ENCODE assay signal across 8 mouse cellular contexts in the genomic region with DNA sequence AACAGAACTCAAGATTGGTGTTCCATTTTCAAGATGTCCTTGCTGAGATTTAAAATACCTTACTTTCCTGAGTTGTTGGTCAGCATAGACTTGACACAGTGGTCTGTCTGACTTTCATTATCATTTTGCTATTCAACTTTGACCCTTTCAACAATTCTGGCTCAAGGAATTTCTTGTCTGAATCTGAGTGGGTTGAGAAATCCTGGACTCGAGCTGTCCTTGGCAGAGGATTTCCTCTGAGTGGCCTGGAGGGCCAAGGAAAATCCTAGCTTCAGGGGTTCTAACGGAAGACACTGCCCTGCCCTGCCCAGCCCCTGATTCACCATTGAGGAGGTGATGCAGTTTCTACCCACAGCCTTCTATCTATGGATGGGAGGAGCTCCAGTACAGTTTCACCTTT. TPM values are rescaled to one million over a fixed set of nuclear protein-coding genes. Genes with fewer than 3 reads are reported as not detected.
DNase-seq lines count a peak whose midpoint lies in the region; ATAC-seq lines count a peak whose summit lies in the region.

No protein-coding gene starts in this region.

- no peak overlapping the region for H3K9ac ChIP-seq in kidney, embryonic 15.5 days
- H3K9ac ChIP-seq in heart, embryonic 13.5 days: peak overlapping the region; percentile 50; the same call in 1 of the 2 replicates

- no peaks in the 10 kb centered on the region for H3K9me3 ChIP-seq in kidney, embryonic 15.5 days (replicated peaks)
- H3K9me3 ChIP-seq in heart, embryonic 13.5 days: no peaks in the 10 kb centered on the region

- H3K27me3 ChIP-seq in kidney, embryonic 15.5 days: peaks cover 15% of the 10 kb centered on the region
- peaks cover 5% of the 10 kb centered on the region; the same call in 1 of the 2 replicates for H3K27me3 ChIP-seq in heart, embryonic 13.5 days (replicated peaks)

- no peak for DNase-seq in kidney, adult 11 months
- DNase-seq in lung, postnatal 25 days (ENCODE audit: low spot score): peak; percentile 43
- DNase-seq in right cerebral cortex, postnatal 4 days: no peak
- DNase-seq in frontal cortex, postnatal 36 days (ENCODE audit: low spot score in 2 of 2): no peak

- H3K4me3 ChIP-seq in kidney, embryonic 15.5 days (replicated peaks): peak overlapping the region; percentile 56; the same call in 1 of the 2 replicates
- H3K4me3 ChIP-seq in brown adipose tissue, adult 24 weeks (ENCODE audit: insufficient read depth, low read depth, low read length): peak overlapping the region; percentile 81
- peak overlapping the region; percentile 70 for H3K4me3 ChIP-seq in heart, embryonic 13.5 days

- WGBS in kidney, embryonic 15.5 days: 62% methylated on average over 2 of the region's 2 CpGs
- WGBS in heart, embryonic 13.5 days: 44% methylated on average over 2 of the region's 2 CpGs

- no peak for ATAC-seq in kidney, embryonic 15.5 days (replicated peaks; ENCODE audit: low FRiP score)
- ATAC-seq in heart, embryonic 13.5 days (ENCODE audit: extremely low read depth, insufficient number of reproducible peaks, low FRiP score, low TSS enrichment): no peak
- ATAC-seq in cerebellum, adult (ENCODE audit: insufficient number of reproducible peaks, low FRiP score, low TSS enrichment): no peak

- H3K36me3 ChIP-seq in kidney, embryonic 15.5 days: no peaks in the 10 kb centered on the region
- no peaks in the 10 kb centered on the region for H3K36me3 ChIP-seq in heart, embryonic 13.5 days

- no peak overlapping the region for H3K27ac ChIP-seq in kidney, embryonic 15.5 days
- H3K27ac ChIP-seq in brown adipose tissue, adult 24 weeks (replicated peaks; ENCODE audit: low read depth, low read length): peak overlapping the region; percentile 99
- H3K27ac ChIP-seq in heart, embryonic 13.5 days (replicated peaks): 0 out of 2 replicates have a peak overlapping the region, but pooled peaks have one; percentile 24

- H3K4me2 ChIP-seq in kidney, embryonic 15.5 days: peak overlapping the region; percentile 95
- H3K4me2 ChIP-seq in heart, embryonic 13.5 days: peak overlapping the region; percentile 97

- peaks cover 24% of the 10 kb centered on the region for H3K4me1 ChIP-seq in kidney, embryonic 15.5 days
- H3K4me1 ChIP-seq in brown adipose tissue, adult 24 weeks (ENCODE audit: control insufficient read depth, insufficient read depth, insufficient read length, low read length): 0 out of 2 replicates have a peak, but pooled peaks cover 3% of the 10 kb centered on the region
- peaks cover 14% of the 10 kb centered on the region for H3K4me1 ChIP-seq in heart, embryonic 13.5 days

RNA-seq across cellular contexts. Expression of a gene that starts 2.5 kb away (rescaled TPM):
- 77.9 and 98.7 TPM in 2 replicates for polyA plus RNA-seq in kidney, embryonic 15.5 days (2015; fragmentation: Nextera tagmentation; extraction: Ambion mirVana)
- 735 and 867 TPM in 2 replicates for polyA plus RNA-seq in brown adipose tissue, adult 24 weeks (2012; ENCODE audit: insufficient read depth, insufficient read length, missing spikeins)
- 135 and 137 TPM in 2 replicates for polyA plus RNA-seq in heart, embryonic 13.5 days (2015; fragmentation: Nextera tagmentation; extraction: Ambion mirVana)

RNA-seq across cellular contexts. Expression of a gene that starts 27.7 kb away (rescaled TPM):
- polyA plus RNA-seq in kidney, embryonic 15.5 days (2015; fragmentation: Nextera tagmentation; extraction: Ambion mirVana): 32.2 and 32.3 TPM in 2 replicates
- 223 and 244 TPM in 2 replicates for polyA plus RNA-seq in brown adipose tissue, adult 24 weeks (2012; ENCODE audit: insufficient read depth, insufficient read length, missing spikeins)
- polyA plus RNA-seq in heart, embryonic 13.5 days (2015; fragmentation: Nextera tagmentation; extraction: Ambion mirVana): 23.4 and 26.2 TPM in 2 replicates
